Mouse (Mus musculus) brain, embryonic 14.5 days (tissue): ENCODE measurements around the gene Spen.
A peak's percentile ranks its signal among the peaks of the same experiment; 100 is the strongest.

Experiments used
- CTCF ChIP-seq: fragments of 200-500 bp; IDR thresholded peaks from 2 replicates; pipeline ENCODE4 v1.5.1; 2012; ENCODE audit warnings: inconsistent platforms, mild to moderate bottlenecking, moderate library complexity, borderline replicate concordance; ENCODE audit not compliant: insufficient read depth, insufficient read length; ENCODE audit errors: extremely low read depth
- POLR2A ChIP-seq: fragments of 200-500 bp; IDR thresholded peaks from 2 replicates; pipeline ENCODE4 v1.6.1; 2012; ENCODE audit warnings: mild to moderate bottlenecking, inconsistent platforms, borderline replicate concordance; ENCODE audit not compliant: poor library complexity, insufficient read depth, insufficient read length, severe bottlenecking; ENCODE audit errors: extremely low read depth

DNA sequence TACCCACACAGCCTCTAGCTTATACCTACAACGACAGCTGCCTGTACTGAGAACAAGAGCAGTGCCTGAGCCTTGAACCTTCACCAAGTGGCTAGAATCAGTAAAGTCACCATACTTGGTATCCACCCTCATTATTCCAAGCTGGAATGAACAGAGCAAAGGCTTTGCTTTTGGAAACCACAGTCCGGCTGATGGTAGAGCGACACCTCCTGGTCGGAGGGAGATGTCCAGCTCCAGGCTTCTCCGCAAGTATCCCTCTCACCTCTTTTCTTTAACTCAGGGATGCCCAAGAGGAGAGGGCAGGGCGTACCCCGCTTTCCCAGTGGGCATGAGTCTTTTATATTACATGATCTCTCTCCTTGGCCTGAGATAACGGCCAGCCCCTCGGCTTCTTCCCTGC lies 108.5 kb downstream of the Spen start:
- TF ChIP-seq POLR2A (no peak), CTCF (peak; percentile 54)
